Mouse (Mus musculus): Measurements from ENCODE around the gene Gm28047.
A peak's percentile ranks its signal among the peaks of the same experiment; 100 is the strongest.
"Not testable (repeated sequence)": the region's sequence is repeated elsewhere in the genome, so short reads cannot be mapped to it uniquely, and the experiment has no call there.

The Gm28047 gene

GRCm38 (mm10) chr15:102624970-102625686 lies at the start of gene Gm28047, which contains the start of gene Atf7:
Gene Gm28047, minus strand, starts transcription at chr15:102625067.
Gene Atf7, minus strand, starts transcription at chr15:102625464.
- DNase-seq (ENCODE audit: low spot score) = peak; percentile 99

GRCm38 (mm10) chr15:102673548-102673947 lies 48.7 kb upstream of the Gm28047 start:
- peak; percentile 91 for DNase-seq (ENCODE audit: low spot score)

GRCm38 (mm10) chr15:102672215-102673071 lies 47.6 kb upstream of the Gm28047 start, which contains the start of gene Atp5g2:
Gene Atp5g2, minus strand, starts transcription at chr15:102672352.
- peak; percentile 51 for DNase-seq (ENCODE audit: low spot score)

GRCm38 (mm10) chr15:102671721-102672214 lies 46.9 kb upstream of the Gm28047 start:
- DNase-seq (ENCODE audit: low spot score) = peak; percentile 92

GRCm38 (mm10) chr15:102670767-102671575 lies 46.1 kb upstream of the Gm28047 start:
- DNase-seq (ENCODE audit: low spot score) = peak; percentile 98

- no peak for DNase-seq (ENCODE audit: low spot score)
Measured at GRCm38 (mm10) chr15:102670281-102670680, 45.4 kb upstream of the Gm28047 start.

GRCm38 (mm10) chr15:102669571-102669970 lies 44.7 kb upstream of the Gm28047 start:
- DNase-seq (ENCODE audit: low spot score) = no peak

GRCm38 (mm10) chr15:102665494-102665893 lies 40.6 kb upstream of the Gm28047 start:
- DNase-seq (ENCODE audit: low spot score) = peak; percentile 72

GRCm38 (mm10) chr15:102663825-102664224 lies 39.0 kb upstream of the Gm28047 start:
- DNase-seq (ENCODE audit: low spot score) = no peak

- not testable (repeated sequence) for DNase-seq (ENCODE audit: low spot score)
Measured at GRCm38 (mm10) chr15:102662601-102663000, 37.7 kb upstream of the Gm28047 start.

GRCm38 (mm10) chr15:102657926-102658381 lies 33.1 kb upstream of the Gm28047 start:
- no peak for DNase-seq (ENCODE audit: low spot score)

- DNase-seq (ENCODE audit: low spot score) = peak; percentile 47
Measured at GRCm38 (mm10) chr15:102656658-102657057, 31.8 kb upstream of the Gm28047 start.

GRCm38 (mm10) chr15:102651928-102652660 lies 27.2 kb upstream of the Gm28047 start:
- DNase-seq (ENCODE audit: low spot score) = not testable (repeated sequence)

- no peak for DNase-seq (ENCODE audit: low spot score)
Measured at GRCm38 (mm10) chr15:102651107-102651506, 26.2 kb upstream of the Gm28047 start.

- no peak for DNase-seq (ENCODE audit: low spot score)
Measured at GRCm38 (mm10) chr15:102635817-102636216, 10.9 kb upstream of the Gm28047 start.

GRCm38 (mm10) chr15:102634684-102635083 lies 9.8 kb upstream of the Gm28047 start:
- DNase-seq (ENCODE audit: low spot score) = no peak

GRCm38 (mm10) chr15:102625687-102626055 lies 804 bp upstream of the Gm28047 start:
- peak; percentile 77 for DNase-seq (ENCODE audit: low spot score)

GRCm38 (mm10) chr15:102624291-102624969 lies 437 bp downstream of the Gm28047 start:
- peak; percentile 27 for DNase-seq (ENCODE audit: low spot score)

- no peak for DNase-seq (ENCODE audit: low spot score)
Measured at GRCm38 (mm10) chr15:102623121-102623520, 1.7 kb downstream of the Gm28047 start.

- no peak for DNase-seq (ENCODE audit: low spot score)
Measured at GRCm38 (mm10) chr15:102622536-102622935, 2.3 kb downstream of the Gm28047 start.

All from embryo, embryonic 10 days (tissue).